ENCODE assay signal across 16 mouse cellular contexts in the genomic region with DNA sequence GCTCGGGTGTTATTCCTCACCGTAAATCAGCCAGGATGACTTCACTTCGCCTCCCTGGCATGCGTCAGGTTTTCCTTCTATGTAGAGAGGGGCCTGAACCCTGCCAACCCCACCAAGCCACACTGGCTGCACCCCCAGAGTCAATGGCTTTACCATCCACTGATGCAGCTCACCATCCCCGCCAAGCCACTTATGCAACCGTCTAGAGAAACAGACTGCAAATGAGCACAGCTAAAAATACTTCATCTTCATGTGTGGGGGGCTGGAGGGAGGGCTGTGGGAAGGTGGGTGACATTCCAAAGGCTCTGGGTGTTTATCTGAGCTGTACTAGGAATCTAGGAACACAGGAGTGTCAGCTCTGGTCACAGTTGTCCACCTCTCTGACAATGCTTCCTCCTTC. TPM values are rescaled to one million over a fixed set of nuclear protein-coding genes. Genes with fewer than 3 reads are reported as not detected.
A peak's percentile ranks its signal among the peaks of the same experiment; 100 is the strongest.
DNase-seq lines count a peak whose midpoint lies in the region; ATAC-seq and TF ChIP-seq lines count a peak whose summit lies in the region.
"Had no signal": no experiment of that assay in that cellular context is flagged by ENCODE, and none has a peak within 500 bp of the region (broad histone marks: within the 10 kb centered on the region; RNA-seq: fewer than 3 reads in every experiment).

No protein-coding gene starts in this region.

- no peaks in the 10 kb centered on the region for H3K9me3 ChIP-seq in heart, embryonic 10.5 days
- no peaks in the 10 kb centered on the region for H3K9me3 ChIP-seq in limb, embryonic 15.5 days
- 0 out of 2 replicates have a peak, but pooled peaks cover 3% of the 10 kb centered on the region for H3K9me3 ChIP-seq in hindbrain, embryonic 14.5 days (ENCODE audit: control insufficient read depth, low read length)
- H3K9me3 ChIP-seq: midbrain, embryonic 13.5 days had no signal

- H3K4me3 ChIP-seq in heart, embryonic 10.5 days = no peak overlapping the region
- no peak overlapping the region for H3K4me3 ChIP-seq in embryonic fibroblast, embryonic 13.5 days (ENCODE audit: insufficient read depth, low read length)
- no peak overlapping the region for H3K4me3 ChIP-seq in limb, embryonic 15.5 days
- H3K4me3 ChIP-seq in hindbrain, embryonic 14.5 days (replicated peaks; ENCODE audit: low read length) = no peak overlapping the region
- H3K4me3 ChIP-seq: erythroblast, embryonic 14.5 days; midbrain, embryonic 13.5 days had no signal

- peaks cover 24% of the 10 kb centered on the region for H3K4me1 ChIP-seq in heart, embryonic 10.5 days
- H3K4me1 ChIP-seq in embryonic fibroblast, embryonic 13.5 days (ENCODE audit: control insufficient read depth, insufficient read depth, low read length) = peaks cover 4% of the 10 kb centered on the region
- H3K4me1 ChIP-seq in limb, embryonic 15.5 days = peaks cover 25% of the 10 kb centered on the region
- no peaks in the 10 kb centered on the region for H3K4me1 ChIP-seq in hindbrain, embryonic 14.5 days (replicated peaks; ENCODE audit: control insufficient read depth, insufficient read depth, low read length)
- H3K4me1 ChIP-seq: midbrain, embryonic 13.5 days had no signal

- no peaks in the 10 kb centered on the region for H3K36me3 ChIP-seq in heart, embryonic 10.5 days
- no peaks in the 10 kb centered on the region for H3K36me3 ChIP-seq in limb, embryonic 15.5 days
- no peaks in the 10 kb centered on the region for H3K36me3 ChIP-seq in hindbrain, embryonic 14.5 days (replicated peaks; ENCODE audit: control insufficient read depth, insufficient read depth)
- H3K36me3 ChIP-seq: midbrain, embryonic 13.5 days had no signal

- WGBS in heart, embryonic 10.5 days = 65% methylated on average over 6 of the region's 6 CpGs
- WGBS in limb, embryonic 15.5 days = 38% methylated on average over 6 of the region's 6 CpGs
- 88% methylated on average over 6 of the region's 6 CpGs for WGBS in hindbrain, embryonic 14.5 days

- no peak overlapping the region for H3K4me2 ChIP-seq in limb, embryonic 15.5 days
- H3K4me2 ChIP-seq in hindbrain, embryonic 14.5 days (replicated peaks) = no peak overlapping the region
- H3K4me2 ChIP-seq: liver, embryonic 11.5 days; midbrain, embryonic 13.5 days had no signal

- H3K27me3 ChIP-seq in heart, embryonic 10.5 days (ENCODE audit: insufficient read depth, poor library complexity, severe bottlenecking) = no peaks in the 10 kb centered on the region
- H3K27me3 ChIP-seq in limb, embryonic 15.5 days = no peaks in the 10 kb centered on the region
- no peaks in the 10 kb centered on the region for H3K27me3 ChIP-seq in hindbrain, embryonic 14.5 days (ENCODE audit: control insufficient read depth, insufficient read depth, low read length)
- H3K27me3 ChIP-seq: midbrain, embryonic 13.5 days had no signal

- no peak for TF ChIP-seq POLR2A in embryonic fibroblast, embryonic 13.5 days (IDR thresholded peaks at IDR 0.05; ENCODE audit: low read depth, low read length)

- peak overlapping the region; percentile 73 for H3K27ac ChIP-seq in heart, embryonic 10.5 days
- peak overlapping the region; percentile 3; the same call in 1 of the 2 replicates for H3K27ac ChIP-seq in embryonic fibroblast, embryonic 13.5 days (ENCODE audit: insufficient read depth, low read length)
- peak overlapping the region; percentile 58 for H3K27ac ChIP-seq in limb, embryonic 15.5 days
- no peak overlapping the region for H3K27ac ChIP-seq in hindbrain, embryonic 14.5 days
- H3K27ac ChIP-seq: hindbrain, postnatal 0 days; midbrain, embryonic 13.5 days had no signal

- DNase-seq in heart, embryonic 10.5 days (ENCODE audit: low spot score) = no peak
- DNase-seq in heart, adult 8-10 months (ENCODE audit: low spot score) = no peak
- peak; percentile 12 for DNase-seq in layer of hippocampus, adult 9-10 months (ENCODE audit: low spot score)
- no peak for DNase-seq in cerebellum, postnatal 36 days
- DNase-seq in hindbrain, embryonic 14.5 days (ENCODE audit: low spot score) = no peak
- no peak for DNase-seq in neural tube, embryonic 10.5 days (ENCODE audit: extremely low spot score, low spot score)
- DNase-seq: gastrocnemius, postnatal 25 days; kidney, postnatal 10 days; lung, postnatal 14 days; thymus, postnatal 4 days had no signal

- peak; percentile 78 for ATAC-seq in limb, embryonic 15.5 days (ENCODE audit: insufficient number of reproducible peaks, low FRiP score, low TSS enrichment, low read depth)
- no peak for ATAC-seq in hindbrain, embryonic 14.5 days (ENCODE audit: low FRiP score)
- ATAC-seq: hindbrain, postnatal 0 days; midbrain, embryonic 13.5 days had no signal

- TF ChIP-seq CTCF in embryonic fibroblast, embryonic 13.5 days (IDR thresholded peaks at IDR 0.05; ENCODE audit: borderline replicate concordance, insufficient read depth, low read length) = no peak

- no peak overlapping the region for H3K9ac ChIP-seq in limb, embryonic 15.5 days
- H3K9ac ChIP-seq in hindbrain, embryonic 14.5 days = no peak overlapping the region
- H3K9ac ChIP-seq: midbrain, embryonic 13.5 days had no signal

RNA-seq across cellular contexts. Expression of a gene that starts 45.2 kb away (rescaled TPM):
- polyA plus RNA-seq in heart, embryonic 10.5 days (2016; fragmentation: Nextera tagmentation; extraction: Ambion mirVana) = 0.36 and 0.62 TPM in 2 replicates
- 1 to 10 TPM; 1.3 to 1.4 (median 1.4) TPM for total RNA-seq in heart, adult 8-10 months (2022)
- polyA plus RNA-seq in embryonic fibroblast, embryonic 13.5 days (2011; ENCODE audit: insufficient read length, low read depth, missing spikeins) = 139 and 166 TPM in 2 replicates
- 11.2 and 12.2 TPM in 2 replicates for polyA plus RNA-seq in limb, embryonic 15.5 days (2015; fragmentation: Nextera tagmentation; extraction: Ambion mirVana)
- 1.4 and 1.6 TPM in 2 replicates for polyA plus RNA-seq in hindbrain, embryonic 14.5 days (2014; fragmentation: Nextera tagmentation; extraction: Ambion mirVana)
- polyA plus RNA-seq: erythroblast, embryonic 14.5 days had no signal

Comparison
In these comparisons a context has a peak if more than half of its experiments do, and no peak if none do; other contexts are left out.
1. RNA of a gene that starts 45.2 kb away (polyA plus RNA-seq): 139 to 166 TPM in embryonic fibroblast, embryonic 13.5 days; 11.2 to 12.2 TPM in limb, embryonic 15.5 days, 1.4 to 1.6 TPM in hindbrain, embryonic 14.5 days and 0.36 to 0.62 TPM in heart, embryonic 10.5 days; every median in the first group is over 10 times any median in the second.